Comparison of ENCODE assay signal across 11 mouse cellular contexts in the genomic region with DNA sequence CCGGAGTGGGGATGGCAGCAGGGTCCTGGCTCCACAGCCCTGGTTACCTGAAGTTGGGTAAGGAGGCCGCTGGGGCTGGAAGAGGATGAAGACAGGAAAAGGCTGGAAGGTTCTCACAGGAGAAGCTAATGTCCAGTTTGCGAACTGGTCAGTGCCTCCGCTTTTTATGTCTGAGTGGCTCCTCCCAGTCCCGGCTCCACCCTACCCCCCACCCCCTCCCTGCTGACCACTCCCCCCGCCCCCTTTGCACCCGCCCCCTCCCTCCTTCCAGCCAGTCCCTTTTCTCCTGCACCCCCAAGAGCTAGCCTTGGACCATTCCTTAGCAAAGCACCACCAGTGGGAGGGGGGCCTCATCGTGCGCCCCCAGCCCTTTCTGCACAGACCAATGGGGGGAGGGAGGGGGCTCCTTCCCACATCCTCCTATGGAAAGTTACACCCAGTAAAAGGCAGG. TPM values are rescaled to one million over a fixed set of nuclear protein-coding genes. Genes with fewer than 3 reads are reported as not detected.
DNase-seq lines count a peak whose midpoint lies in the region; ATAC-seq lines count a peak whose summit lies in the region.
"Had no signal": no experiment of that assay in that cellular context is flagged by ENCODE, and none has a peak within 500 bp of the region (broad histone marks: within the 10 kb centered on the region; RNA-seq: fewer than 3 reads in every experiment).

No protein-coding gene starts in this region.

- no peaks in the 10 kb centered on the region for H3K9me3 ChIP-seq in heart, embryonic 10.5 days
- no peaks in the 10 kb centered on the region for H3K9me3 ChIP-seq in hindbrain, embryonic 11.5 days (ENCODE audit: control insufficient read depth, low read length)
- no peaks in the 10 kb centered on the region for H3K9me3 ChIP-seq in liver, embryonic 15.5 days (replicated peaks)

- H3K27me3 ChIP-seq in heart, embryonic 10.5 days (ENCODE audit: insufficient read depth, poor library complexity, severe bottlenecking), result peaks cover 98% of the 10 kb centered on the region
- H3K27me3 ChIP-seq in hindbrain, embryonic 11.5 days (ENCODE audit: control insufficient read depth, insufficient read depth, low read length), result peaks cover 92% of the 10 kb centered on the region
- peaks cover 98% of the 10 kb centered on the region for H3K27me3 ChIP-seq in liver, embryonic 15.5 days

- 3% methylated on average over 8 of the region's 9 CpGs for WGBS in heart, embryonic 10.5 days
- WGBS in hindbrain, embryonic 11.5 days, result 9% methylated on average over 7 of the region's 9 CpGs
- WGBS in liver, embryonic 15.5 days (ENCODE audit: insufficient replicate concordance), result 13% methylated on average over 9 of the region's 9 CpGs

- ATAC-seq in hindbrain, embryonic 11.5 days (ENCODE audit: low FRiP score), result no peak
- peak; percentile 23; the same call in 1 of the 2 replicates for ATAC-seq in liver, embryonic 15.5 days (ENCODE audit: insufficient read depth)

- peak overlapping the region; percentile 83 for H3K4me3 ChIP-seq in heart, embryonic 10.5 days
- H3K4me3 ChIP-seq in hindbrain, embryonic 11.5 days (ENCODE audit: low read depth, low read length), result peak overlapping the region; percentile 35; the same call in 1 of the 2 replicates
- peak overlapping the region; percentile 48 for H3K4me3 ChIP-seq in liver, embryonic 15.5 days (replicated peaks)

- peak overlapping the region; percentile 99 for H3K27ac ChIP-seq in heart, embryonic 10.5 days
- no peak overlapping the region for H3K27ac ChIP-seq in hindbrain, embryonic 11.5 days (ENCODE audit: low read depth, low read length)
- 0 out of 2 replicates have a peak overlapping the region, but pooled peaks have one; percentile 33 for H3K27ac ChIP-seq in liver, embryonic 15.5 days (replicated peaks)

- DNase-seq in heart, embryonic 10.5 days (ENCODE audit: low spot score), result peak; percentile 86
- no peak for DNase-seq in heart, adult 9 months (ENCODE audit: low spot score in 2 of 2)
- peak; percentile 77 for DNase-seq in embryo, embryonic 11 days
- peak; percentile 34 for DNase-seq in hindbrain, embryonic 11.5 days (ENCODE audit: low spot score)
- DNase-seq in layer of hippocampus, postnatal 10 days (ENCODE audit: low spot score in 2 of 2), result no peak
- DNase-seq in adrenal gland, adult 8-10 months, result no peak
- DNase-seq in layer of hippocampus, adult 8-10 months (ENCODE audit: low spot score in 2 of 2), result no peak
- DNase-seq: left cerebral cortex, postnatal 4 days had no signal

- peaks cover 44% of the 10 kb centered on the region for H3K4me1 ChIP-seq in heart, embryonic 10.5 days
- H3K4me1 ChIP-seq in hindbrain, embryonic 11.5 days (replicated peaks; ENCODE audit: control insufficient read depth, insufficient read depth, low read length), result peaks cover 26% of the 10 kb centered on the region
- H3K4me1 ChIP-seq in liver, embryonic 15.5 days (replicated peaks), result 0 out of 2 replicates have a peak, but pooled peaks cover 4% of the 10 kb centered on the region

- peaks cover 44% of the 10 kb centered on the region for H3K36me3 ChIP-seq in heart, embryonic 10.5 days
- no peaks in the 10 kb centered on the region for H3K36me3 ChIP-seq in hindbrain, embryonic 11.5 days (ENCODE audit: control insufficient read depth, insufficient read depth, low read length)
- no peaks in the 10 kb centered on the region for H3K36me3 ChIP-seq in liver, embryonic 15.5 days (replicated peaks)

- H3K9ac ChIP-seq in hindbrain, embryonic 11.5 days (ENCODE audit: low read depth, low read length), result no peak overlapping the region
- peak overlapping the region; percentile 7; the same call in 1 of the 2 replicates for H3K9ac ChIP-seq in liver, embryonic 15.5 days

- no peak overlapping the region; the same call in 1 of the 2 replicates for H3K4me2 ChIP-seq in hindbrain, embryonic 11.5 days (replicated peaks; ENCODE audit: low read depth, low read length)
- peak overlapping the region; percentile 25 for H3K4me2 ChIP-seq in liver, embryonic 15.5 days

RNA-seq across cellular contexts. Expression of gene Igf2, which starts 9.2 kb away (rescaled TPM):
- 962 and 991 TPM in 2 replicates for polyA plus RNA-seq in heart, embryonic 10.5 days (2016; fragmentation: Nextera tagmentation; extraction: Ambion mirVana)
- polyA plus RNA-seq in hindbrain, embryonic 11.5 days (2014; fragmentation: Nextera tagmentation; extraction: Ambion mirVana), result 189 and 268 TPM in 2 replicates
- polyA plus RNA-seq in liver, embryonic 15.5 days (2015; fragmentation: Nextera tagmentation; extraction: Ambion mirVana), result 619 and 685 TPM in 2 replicates
- total RNA-seq in layer of hippocampus, postnatal 10 days (2021), result 100 to 1,000 TPM; 209 to 223 TPM
- total RNA-seq in adrenal gland, adult 8-10 months (2022), result 10 to 100 TPM; 17.1 to 37.9 (median 21.7) TPM
- total RNA-seq in layer of hippocampus, adult 8-10 months (2022), result 10 to 100 TPM; 52.4 to 90.2 (median 73.6) TPM
- total RNA-seq: CH12.LX had no signal

RNA-seq across cellular contexts. Expression of gene Gm49394, which starts 12.4 kb away (rescaled TPM):
- 0.17 and 0.34 TPM in 2 replicates for polyA plus RNA-seq in heart, embryonic 10.5 days (2016; fragmentation: Nextera tagmentation; extraction: Ambion mirVana)
- polyA plus RNA-seq in hindbrain, embryonic 11.5 days (2014; fragmentation: Nextera tagmentation; extraction: Ambion mirVana), result not detected in 2 replicates
- polyA plus RNA-seq in liver, embryonic 15.5 days (2015; fragmentation: Nextera tagmentation; extraction: Ambion mirVana), result 0.08 TPM in 1 of 2 replicates, not detected in the other
- under 1 TPM; 0.11 to 0.51 TPM for total RNA-seq in layer of hippocampus, postnatal 10 days (2021)
- not detected for total RNA-seq in adrenal gland, adult 8-10 months (2022)
- under 1 TPM in 1 of 4 experiments, not detected in 3; 0.30 TPM for total RNA-seq in layer of hippocampus, adult 8-10 months (2022)
- total RNA-seq: CH12.LX had no signal
- polyA plus RNA-seq: spleen, adult 2 months had no signal

Comparison
In these comparisons a context has a peak if more than half of its experiments do, and no peak if none do; other contexts are left out.
1. DNase-seq: peak in heart, embryonic 10.5 days (single experiment), embryo, embryonic 11 days (single experiment) and hindbrain, embryonic 11.5 days (single experiment); none in heart, adult 9 months (0 of 2), layer of hippocampus, postnatal 10 days (0 of 2), adrenal gland, adult 8-10 months (single experiment) and layer of hippocampus, adult 8-10 months (0 of 2).
2. Peak in every context shown above with its lines, with median percentiles within 50 percentile points of each other: H3K4me3 ChIP-seq.